Mouse (Mus musculus): Measurements from ENCODE around the gene Wnt2b.

DNA sequence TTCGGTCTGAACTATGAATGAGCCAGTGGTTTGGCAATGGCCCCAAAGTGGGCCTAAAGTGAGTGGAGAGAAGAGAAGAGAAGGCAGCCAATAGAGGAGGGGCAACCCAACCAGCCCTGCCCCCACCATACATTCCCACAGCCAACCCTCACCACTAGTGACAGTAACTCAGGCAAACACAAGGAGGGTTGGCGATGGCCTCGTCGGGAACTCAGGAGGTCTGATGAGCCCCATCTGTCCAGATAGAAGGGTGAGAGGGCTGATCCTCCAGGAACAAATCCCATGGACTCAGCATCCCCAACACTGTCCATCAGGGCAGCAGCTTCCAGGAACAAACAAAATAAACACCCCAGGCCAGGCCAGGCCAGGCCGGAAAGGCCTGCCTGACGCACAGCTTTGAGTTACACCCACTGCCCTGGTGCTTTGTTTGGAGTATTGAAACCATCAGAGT, 5.6 kb downstream of the Wnt2b start:
- TF ChIP-seq CTCF (IDR thresholded peaks at IDR 0.05; ENCODE audit: insufficient read depth, low read depth, low read length) (no peak), POLR2A (IDR thresholded peaks at IDR 0.05; ENCODE audit: insufficient read depth, low read depth, low read length) (no peak)

Measured in olfactory bulb, adult 2 months (tissue).